Mouse (Mus musculus) neural tube, embryonic 10.5 days (tissue): Measurements from ENCODE around the gene 1700009N14Rik.

Source experiments
- DNase-seq: peaks from one replicate; pipeline ENCODE4 v3.0.0-alpha.2; 2017; ENCODE audit warnings: low spot score; ENCODE audit errors: extremely low spot score

Gene 1700009N14Rik

DNA sequence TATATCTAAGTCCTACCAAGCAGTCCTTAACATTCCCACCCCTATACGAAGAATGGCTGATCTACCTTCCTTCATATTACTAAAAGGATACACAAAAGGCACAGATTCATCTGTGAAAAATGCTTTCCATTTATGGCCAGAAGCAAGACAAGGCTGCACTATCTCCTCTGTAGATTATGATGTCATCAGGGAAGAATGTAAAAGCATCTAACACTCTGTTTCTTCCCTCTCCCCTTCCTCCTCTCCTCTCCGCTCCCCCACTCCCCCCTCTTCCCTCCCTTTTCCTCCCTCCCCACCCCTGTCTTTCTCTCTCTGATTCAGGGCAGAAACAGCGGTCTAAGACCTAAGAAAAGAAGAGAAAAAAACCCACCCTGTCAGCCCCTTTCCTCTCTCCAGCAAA lies at the start of gene 1700009N14Rik:
Gene 1700009N14Rik, plus strand, starts transcription at position 227 of the 400 bp plus-strand sequence.
- DNase-seq = no peak

DNA sequence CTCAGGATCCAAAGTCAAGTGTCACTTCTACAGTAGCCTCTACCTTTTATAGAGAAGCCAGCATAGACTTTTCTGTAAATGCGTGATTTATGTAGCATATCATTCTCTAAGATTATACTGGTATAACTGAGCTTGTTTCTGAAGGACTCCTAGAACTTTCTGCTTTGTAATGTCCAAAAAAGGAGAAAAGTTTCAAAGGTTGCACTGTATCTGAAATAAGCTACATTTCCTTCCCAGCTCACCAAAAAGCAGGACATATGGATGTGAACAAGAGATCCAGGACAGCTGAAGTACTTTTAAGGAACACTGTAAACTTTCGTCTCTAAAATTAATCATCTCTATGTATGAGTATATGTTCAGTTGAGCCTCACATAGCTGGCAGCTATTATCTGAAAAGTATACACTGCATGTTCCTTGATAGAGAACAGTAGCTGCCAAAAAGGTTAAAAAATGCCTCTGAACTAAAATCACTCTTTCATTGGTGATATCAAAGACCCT lies 12.2 kb upstream of the 1700009N14Rik start:
- no peak for DNase-seq

DNA sequence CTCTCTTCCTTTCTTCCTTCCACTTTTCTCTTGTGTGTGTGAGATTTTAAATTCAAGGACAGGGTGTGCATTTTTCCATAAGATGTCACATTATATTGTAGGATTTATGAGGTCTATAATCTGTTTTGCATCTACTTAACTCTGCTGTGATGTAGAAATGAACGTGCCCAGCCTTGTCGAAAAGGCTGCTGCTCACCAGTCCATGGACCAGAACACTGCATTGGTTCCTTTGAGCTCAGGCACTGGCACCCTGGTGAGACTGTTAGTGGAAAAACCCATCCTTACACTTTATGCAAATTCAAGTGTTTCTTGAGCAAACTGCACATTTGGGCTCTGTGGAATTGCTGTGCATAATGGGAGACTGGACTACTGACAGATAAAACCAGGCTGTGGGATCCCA lies 24.2 kb downstream of the 1700009N14Rik start:
- DNase-seq = no peak

DNA sequence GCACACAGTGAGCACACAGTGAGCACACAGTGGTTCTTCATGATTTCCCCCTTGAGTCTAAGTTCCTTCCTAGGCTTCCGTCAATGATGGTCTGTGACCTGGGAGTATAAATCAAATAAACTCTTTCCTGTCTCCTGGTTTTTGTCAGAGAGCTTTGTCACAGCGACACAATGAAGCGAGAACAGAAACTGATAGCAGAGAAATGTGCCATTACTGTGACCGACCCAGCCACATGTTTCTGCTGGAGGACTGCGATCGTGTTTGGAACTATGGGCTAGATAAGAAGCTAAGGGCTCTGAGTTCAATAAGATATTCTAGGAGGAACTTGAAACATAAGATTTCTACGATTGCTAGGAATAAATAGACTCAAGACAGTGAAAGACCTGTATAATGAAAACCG lies 36.3 kb downstream of the 1700009N14Rik start:
- DNase-seq = no peak

- DNase-seq = no peak
These were observed 43.5 kb downstream of the 1700009N14Rik start for GRCm38 (mm10) chr4:39493596-39493995.

DNA sequence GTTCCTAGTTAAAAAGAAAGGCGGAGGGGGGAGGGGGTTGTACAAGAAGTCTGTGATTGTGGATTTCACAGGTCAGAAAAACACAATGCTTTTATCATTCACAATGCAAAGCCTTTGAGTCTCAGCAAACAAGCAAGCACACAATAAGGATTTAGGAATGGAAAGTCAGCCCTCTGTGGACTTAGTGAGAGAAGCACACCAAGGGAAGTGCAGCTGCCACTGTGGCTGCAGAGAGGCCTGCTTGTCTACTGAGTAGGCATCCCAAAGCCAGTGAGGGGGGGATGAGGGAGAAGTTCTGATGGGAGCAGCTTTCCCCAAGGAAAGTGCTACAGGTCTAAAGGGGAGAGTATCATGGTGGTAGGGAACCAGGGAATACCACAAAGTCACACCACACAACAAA lies 45.8 kb downstream of the 1700009N14Rik start:
- no peak for DNase-seq
